Mouse (Mus musculus) embryonic facial prominence, embryonic 13.5 days (tissue): ENCODE measurements around the gene Camk2g. TPM values are rescaled to one million over a fixed set of nuclear protein-coding genes. Genes with fewer than 3 reads are reported as not detected.
A peak's percentile ranks its signal among the peaks of the same experiment; 100 is the strongest.

Experiments
- ATAC-seq: fragments of 200-750 bp; cut with Nextera tagmentation; 2 replicates; pipeline ENCODE4 v1.8.0; 2017; ENCODE audit warnings: low read depth; ENCODE audit not compliant: insufficient number of reproducible peaks, insufficient read depth, low FRiP score, low TSS enrichment
- H3K27ac ChIP-seq: fragments of 300-500 bp; sonication (generic); 2 replicates; pipeline ENCODE4 v1.5.1; 2015; ENCODE audit warnings: moderate library complexity, mild to moderate bottlenecking, inconsistent platforms
- H3K27me3 ChIP-seq: fragments of 300-500 bp; sonication (generic); 2 replicates; pipeline ENCODE4 v1.6.1; 2015; ENCODE audit warnings: mild to moderate bottlenecking, inconsistent platforms
- H3K36me3 ChIP-seq: fragments of 300-500 bp; sonication (generic); 2 replicates; pipeline ENCODE4 v1.6.1; 2015; ENCODE audit warnings: mild to moderate bottlenecking, inconsistent platforms
- H3K4me1 ChIP-seq: fragments of 300-500 bp; sonication (generic); 2 replicates; pipeline ENCODE4 v1.6.1; 2015; ENCODE audit warnings: inconsistent platforms
- H3K4me2 ChIP-seq: fragments of 300-500 bp; sonication (generic); 2 replicates; pipeline ENCODE4 v1.6.1; 2015; ENCODE audit warnings: moderate library complexity, mild to moderate bottlenecking, inconsistent platforms
- H3K4me3 ChIP-seq: fragments of 300-500 bp; sonication (generic); 2 replicates; pipeline ENCODE4 v1.5.1; 2015; ENCODE audit warnings: mild to moderate bottlenecking, inconsistent platforms
- H3K9ac ChIP-seq: fragments of 300-500 bp; sonication (generic); 2 replicates; pipeline ENCODE4 v1.6.1; 2015; ENCODE audit warnings: mild to moderate bottlenecking, inconsistent platforms
- H3K9me3 ChIP-seq: fragments of 300-500 bp; sonication (generic); 2 replicates; pipeline ENCODE4 v1.6.1; 2016; ENCODE audit warnings: inconsistent platforms
- WGBS: fragments of 180-500 bp; shearing (Covaris S2); methylation state at CpG from one replicate; pipeline ENCODE4 v1.1.7; 2015; ENCODE audit warnings: mixed read lengths; 5-methylcytosine and 5-hydroxymethylcytosine counted together
- polyA plus RNA-seq: library from polyadenylated mRNA; unstranded; fragments of >200 nt; fragmentation: Nextera tagmentation; extraction: Ambion mirVana; gene quantifications from 2 replicates; pipeline ENCODE4 v1.2.1, GENCODE M21; 2015

Camk2g gene
- polyA plus RNA-seq, 1 experiment from 2014 or later = 62.6 TPM

DNA sequence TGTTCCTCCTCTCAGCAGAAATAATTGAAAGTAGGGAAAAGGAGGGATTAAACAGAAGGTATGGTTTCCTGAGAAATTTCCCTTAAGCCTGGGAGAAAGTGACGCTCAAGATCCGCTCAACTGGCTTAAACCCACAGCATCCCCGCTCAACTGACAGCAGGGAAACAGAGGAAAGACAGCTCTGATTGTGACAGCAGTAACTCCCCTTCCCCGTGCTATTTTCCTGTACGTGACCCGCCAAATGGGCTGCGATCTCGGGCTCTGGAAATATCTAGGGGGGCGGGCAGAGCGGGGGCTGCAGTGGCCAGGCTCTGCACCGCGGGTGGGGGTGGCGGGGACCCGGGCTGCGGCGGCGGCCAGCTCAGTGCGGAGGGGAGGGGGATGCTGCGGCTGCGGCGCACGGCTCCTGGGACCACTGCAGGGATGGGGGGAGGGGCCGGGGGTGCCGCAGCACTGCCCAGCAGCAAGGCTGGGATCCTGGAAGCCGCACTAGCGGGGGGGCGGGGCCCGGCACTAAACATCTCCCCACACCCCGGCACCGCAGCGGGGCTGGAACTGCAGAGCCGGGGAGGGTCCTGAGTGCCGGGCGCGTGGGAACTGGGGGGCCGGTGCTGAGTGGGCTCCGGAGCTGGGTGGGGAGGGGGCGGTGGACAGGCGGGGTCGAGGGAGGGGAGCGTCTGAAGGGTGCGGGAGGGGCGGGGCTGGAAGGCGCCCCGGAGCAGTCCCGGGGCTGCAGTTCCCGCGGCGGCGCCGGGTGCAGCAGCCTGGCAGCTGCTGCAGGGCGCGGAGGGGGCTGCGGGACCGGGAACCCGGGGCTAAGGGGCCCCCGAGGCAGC lies 748 bp downstream of the Camk2g start:
- Histone ChIP-seq H3K9ac (peak overlapping the region; percentile 86), H3K4me3 (peak overlapping the region; percentile 79), H3K27ac (peak overlapping the region; percentile 82), H3K9me3 (no peaks in the 10 kb centered on the region), H3K27me3 (no peaks in the 10 kb centered on the region), H3K4me2 (peak overlapping the region; percentile 87), H3K4me1 (peaks cover 37% of the 10 kb centered on the region), H3K36me3 (peaks cover 35% of the 10 kb centered on the region)
- WGBS = 1% methylated on average over 42 of the region's 57 CpGs
- peak; percentile 49 for ATAC-seq

DNA sequence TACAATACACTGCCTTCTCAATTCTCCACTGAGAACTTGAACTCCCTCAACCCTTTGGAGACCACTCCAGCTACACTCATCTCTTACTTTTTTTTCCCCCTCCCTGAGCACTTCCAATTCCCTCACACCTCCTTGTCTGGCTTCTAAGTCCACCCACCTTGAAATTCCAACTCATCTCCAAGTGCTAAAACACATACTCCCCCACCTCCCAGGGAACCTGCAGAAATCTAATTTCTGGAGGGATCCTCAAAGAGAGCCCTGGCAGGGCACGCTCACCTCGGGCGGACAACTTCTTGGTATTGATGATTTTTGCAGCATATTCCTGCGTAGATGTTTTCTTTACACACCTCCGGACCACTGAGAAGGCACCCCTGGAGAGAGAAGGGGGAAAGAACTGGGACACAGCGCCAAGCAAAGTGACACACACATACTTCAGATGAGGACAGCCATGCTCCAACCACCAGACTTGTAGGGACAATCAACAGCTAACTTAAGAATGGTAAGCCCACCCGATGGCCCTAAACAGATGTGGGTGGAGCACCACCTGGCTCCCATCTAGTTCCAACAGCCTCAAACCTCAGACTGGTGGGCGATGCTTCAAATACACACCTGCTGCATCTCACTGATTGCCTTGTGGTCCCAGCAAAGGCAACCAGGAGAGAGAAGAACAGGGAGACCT lies 1.5 kb downstream of the Camk2g start:
- ATAC-seq = no peak
- H3K36me3 ChIP-seq = peaks cover 42% of the 10 kb centered on the region
- H3K9ac ChIP-seq = peak overlapping the region; percentile 86
- no peaks in the 10 kb centered on the region for H3K27me3 ChIP-seq
- peak overlapping the region; percentile 87 for H3K4me2 ChIP-seq
- H3K9me3 ChIP-seq = no peaks in the 10 kb centered on the region
- H3K4me3 ChIP-seq = peak overlapping the region; percentile 79
- H3K4me1 ChIP-seq = peaks cover 42% of the 10 kb centered on the region
- 0 out of 2 replicates have a peak overlapping the region, but pooled peaks have one; percentile 82 for H3K27ac ChIP-seq
- 68% methylated on average over 8 of the region's 8 CpGs for WGBS

DNA sequence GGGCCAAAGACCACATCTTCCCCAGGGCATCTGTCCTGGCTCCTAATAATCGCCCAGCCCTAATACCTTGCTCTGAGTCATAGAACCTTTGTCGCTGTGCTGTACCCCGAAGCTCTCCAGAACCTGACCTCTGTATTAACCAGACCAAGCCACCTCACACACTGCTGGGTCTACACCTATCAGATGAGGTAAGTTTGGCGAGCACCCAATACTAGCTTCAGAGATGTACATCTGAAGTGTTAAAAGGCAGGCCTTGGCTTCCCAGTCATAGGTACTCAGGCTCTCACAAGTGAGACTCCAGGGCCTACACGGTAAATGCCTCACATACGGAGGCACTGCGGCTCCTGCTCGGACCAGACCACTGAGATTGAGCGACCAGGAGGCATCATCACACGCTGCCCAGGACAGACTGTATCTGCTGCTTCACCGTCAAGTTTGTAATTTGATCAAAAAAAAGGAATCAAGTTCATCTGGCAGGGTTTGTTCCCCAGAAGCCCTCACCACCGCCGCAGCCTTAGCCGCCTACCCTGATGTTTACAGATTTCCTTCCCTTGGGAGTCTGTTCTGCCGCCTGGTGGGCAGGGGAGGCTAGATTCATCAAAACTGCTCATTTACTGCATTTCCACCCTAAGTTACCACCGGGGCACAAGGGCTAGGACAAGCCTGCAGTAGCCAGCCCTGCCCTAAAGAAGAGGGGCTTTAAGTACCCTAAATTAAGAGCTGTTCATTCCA lies 2.2 kb downstream of the Camk2g start:
- Histone ChIP-seq H3K9ac (0 out of 2 replicates have a peak overlapping the region, but pooled peaks have one; percentile 36), H3K36me3 (peaks cover 49% of the 10 kb centered on the region), H3K27me3 (no peaks in the 10 kb centered on the region), H3K27ac (no peak overlapping the region), H3K4me2 (peak overlapping the region; percentile 87; the same call in 1 of the 2 replicates), H3K9me3 (no peaks in the 10 kb centered on the region), H3K4me1 (peaks cover 46% of the 10 kb centered on the region), H3K4me3 (no peak overlapping the region)
- 65% methylated on average over 16 of the region's 16 CpGs for WGBS
- no peak for ATAC-seq

DNA sequence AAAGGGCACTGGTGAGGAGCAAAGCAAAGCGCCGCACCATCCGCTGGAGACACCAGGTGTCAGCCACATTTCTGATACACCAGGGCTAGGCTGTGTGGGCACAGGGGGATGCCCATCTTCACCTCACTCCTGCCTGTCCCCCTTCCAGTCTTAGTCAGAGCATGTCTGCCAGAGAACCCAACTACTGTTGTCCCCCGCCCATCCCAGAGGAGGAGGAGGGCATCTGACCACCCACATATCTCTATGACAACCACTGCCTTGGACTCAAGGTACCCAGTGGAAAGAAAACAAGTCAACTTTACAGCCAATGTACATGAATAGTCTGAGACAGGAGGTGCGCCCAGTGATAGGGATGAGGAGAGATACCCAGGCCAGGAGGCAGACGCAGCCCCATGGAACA lies 2.9 kb downstream of the Camk2g start:
- Histone ChIP-seq H3K4me2 (no peak overlapping the region), H3K27me3 (no peaks in the 10 kb centered on the region), H3K4me3 (no peak overlapping the region), H3K4me1 (peaks cover 52% of the 10 kb centered on the region), H3K9me3 (no peaks in the 10 kb centered on the region), H3K36me3 (peaks cover 56% of the 10 kb centered on the region), H3K9ac (0 out of 2 replicates have a peak overlapping the region, but pooled peaks have one; percentile 36), H3K27ac (no peak overlapping the region)
- WGBS = 95% methylated on average over 6 of the region's 6 CpGs
- ATAC-seq = no peak

DNA sequence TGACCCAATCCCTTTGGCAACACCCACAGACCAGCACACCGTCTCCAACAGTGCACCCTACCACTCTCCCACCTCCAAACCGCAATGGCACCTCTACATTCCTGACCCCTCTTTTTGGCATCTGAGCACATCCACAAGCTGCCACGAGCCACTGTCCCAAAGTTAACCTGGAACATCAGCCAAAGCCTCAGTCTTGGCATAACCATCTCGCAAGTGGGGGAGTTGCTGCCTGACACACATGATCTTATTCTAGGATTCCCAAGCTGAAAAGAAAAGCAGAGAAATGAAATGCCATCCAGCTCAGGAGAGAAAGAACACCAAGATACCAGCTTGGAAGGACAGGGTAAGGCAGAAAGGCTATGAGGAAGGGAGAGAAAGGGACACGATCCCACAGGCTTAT lies 3.4 kb downstream of the Camk2g start:
- no peaks in the 10 kb centered on the region for H3K9me3 ChIP-seq
- ATAC-seq = no peak
- H3K27me3 ChIP-seq = no peaks in the 10 kb centered on the region
- no peak overlapping the region for H3K9ac ChIP-seq
- peaks cover 62% of the 10 kb centered on the region for H3K36me3 ChIP-seq
- peaks cover 54% of the 10 kb centered on the region for H3K4me1 ChIP-seq
- no peak overlapping the region for H3K4me2 ChIP-seq
- H3K4me3 ChIP-seq = no peak overlapping the region
- no peak overlapping the region for H3K27ac ChIP-seq
- 93% methylated on average over 5 of the region's 5 CpGs for WGBS

DNA sequence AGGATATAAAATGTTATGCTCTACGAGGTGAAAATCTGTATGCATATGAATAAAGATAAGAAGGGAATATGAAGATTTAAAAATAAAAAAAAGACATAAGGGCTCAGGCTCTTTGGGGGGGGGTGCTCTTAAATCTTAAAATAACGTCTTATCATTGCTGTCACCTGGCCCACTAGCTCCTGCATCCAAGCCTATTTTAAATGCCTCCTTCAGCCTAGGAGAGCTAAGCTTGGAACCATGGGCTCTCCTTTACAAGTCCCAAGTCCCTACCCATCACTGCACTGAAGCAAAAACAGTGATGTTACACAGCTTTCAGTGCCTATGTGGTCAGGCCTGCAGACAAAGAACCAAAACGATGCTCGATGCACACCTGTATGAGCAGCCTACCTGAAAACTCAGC lies 4.3 kb downstream of the Camk2g start:
- WGBS = 89% methylated on average over 4 of the region's 4 CpGs
- H3K4me2 ChIP-seq = no peak overlapping the region
- H3K4me3 ChIP-seq = no peak overlapping the region
- no peaks in the 10 kb centered on the region for H3K27me3 ChIP-seq
- H3K36me3 ChIP-seq = peaks cover 70% of the 10 kb centered on the region
- H3K9me3 ChIP-seq = no peaks in the 10 kb centered on the region
- ATAC-seq = no peak
- H3K27ac ChIP-seq = no peak overlapping the region
- peaks cover 48% of the 10 kb centered on the region for H3K4me1 ChIP-seq
- H3K9ac ChIP-seq = no peak overlapping the region

DNA sequence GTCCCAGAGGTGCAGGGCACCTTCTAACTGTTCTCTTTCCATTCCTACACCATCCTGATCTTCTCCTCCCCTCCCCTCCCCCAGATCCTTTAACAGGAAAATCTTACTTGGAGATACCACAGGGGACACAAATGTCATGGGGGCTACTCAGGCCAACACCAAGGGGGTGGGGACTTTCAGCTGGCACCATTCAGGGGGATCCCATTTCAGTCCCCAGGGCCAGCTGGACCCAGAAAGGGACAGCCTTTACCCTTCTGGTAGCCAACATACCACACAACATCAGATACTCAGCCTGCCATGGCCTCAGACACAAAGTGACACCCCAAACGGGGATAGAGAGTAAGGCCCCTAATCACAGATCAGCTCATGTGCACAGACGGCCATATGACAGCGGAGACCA lies 5.7 kb downstream of the Camk2g start:
- Histone ChIP-seq H3K36me3 (peaks cover 84% of the 10 kb centered on the region), H3K27ac (no peak overlapping the region), H3K9ac (0 out of 2 replicates have a peak overlapping the region, but pooled peaks have one; percentile 16), H3K4me3 (no peak overlapping the region), H3K4me1 (peaks cover 48% of the 10 kb centered on the region), H3K4me2 (no peak overlapping the region), H3K9me3 (no peaks in the 10 kb centered on the region), H3K27me3 (no peaks in the 10 kb centered on the region)
- WGBS = 78% methylated on average over 3 of the region's 3 CpGs
- ATAC-seq = no peak

DNA sequence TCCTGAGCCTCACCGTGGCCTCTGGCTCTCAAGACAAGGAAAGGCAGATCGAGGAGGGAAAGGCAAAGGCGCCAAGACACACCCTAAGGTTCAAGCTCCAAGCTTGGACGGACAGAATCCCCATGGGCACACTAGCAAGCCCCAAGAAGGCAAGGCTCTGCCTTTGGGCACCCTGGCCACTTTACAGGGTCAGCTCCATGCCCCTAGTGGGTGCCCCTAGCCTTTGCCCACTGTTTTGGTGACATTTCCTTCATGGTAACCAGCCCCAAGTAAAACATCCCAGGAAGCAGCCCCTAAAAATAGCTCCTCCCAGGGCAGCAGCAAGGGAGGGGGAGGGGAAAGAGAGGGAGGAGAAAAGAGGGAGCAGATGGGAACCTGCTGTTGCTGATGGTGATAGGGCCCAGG lies 7.3 kb downstream of the Camk2g start:
- Histone ChIP-seq H3K27ac (no peak overlapping the region), H3K27me3 (no peaks in the 10 kb centered on the region), H3K9me3 (no peaks in the 10 kb centered on the region), H3K4me3 (no peak overlapping the region), H3K4me2 (no peak overlapping the region), H3K36me3 (peaks cover 98% of the 10 kb centered on the region), H3K4me1 (peaks cover 33% of the 10 kb centered on the region), H3K9ac (no peak overlapping the region)
- ATAC-seq = no peak
- whole genome bisulfite sequencing = 77% methylated on average over 4 of the region's 4 CpGs

DNA sequence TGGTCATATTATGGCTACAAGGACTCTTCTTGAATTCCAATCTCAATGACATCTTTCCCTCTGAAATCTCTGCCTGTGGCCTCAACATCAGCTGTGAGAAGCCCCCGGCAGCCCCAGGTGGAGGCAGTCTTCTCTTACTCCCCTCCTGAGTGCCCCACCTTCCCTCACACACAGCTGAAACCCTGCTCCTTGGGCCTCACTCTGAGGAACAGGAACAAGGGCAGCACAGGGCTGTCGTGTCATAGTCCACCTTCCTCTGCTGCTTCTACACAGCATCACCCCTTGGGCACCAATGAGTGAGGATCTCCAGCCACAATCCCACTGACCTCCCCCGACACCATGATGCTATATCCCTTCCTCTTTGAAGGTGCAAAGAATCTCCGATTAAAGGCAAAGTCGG lies 7.9 kb downstream of the Camk2g start:
- Histone ChIP-seq H3K9ac (no peak overlapping the region), H3K4me3 (no peak overlapping the region), H3K4me1 (peaks cover 27% of the 10 kb centered on the region), H3K36me3 (peaks cover 98% of the 10 kb centered on the region), H3K27me3 (no peaks in the 10 kb centered on the region), H3K27ac (no peak overlapping the region), H3K9me3 (no peaks in the 10 kb centered on the region), H3K4me2 (no peak overlapping the region)
- WGBS = 83% methylated on average over 5 of the region's 5 CpGs
- no peak for ATAC-seq

DNA sequence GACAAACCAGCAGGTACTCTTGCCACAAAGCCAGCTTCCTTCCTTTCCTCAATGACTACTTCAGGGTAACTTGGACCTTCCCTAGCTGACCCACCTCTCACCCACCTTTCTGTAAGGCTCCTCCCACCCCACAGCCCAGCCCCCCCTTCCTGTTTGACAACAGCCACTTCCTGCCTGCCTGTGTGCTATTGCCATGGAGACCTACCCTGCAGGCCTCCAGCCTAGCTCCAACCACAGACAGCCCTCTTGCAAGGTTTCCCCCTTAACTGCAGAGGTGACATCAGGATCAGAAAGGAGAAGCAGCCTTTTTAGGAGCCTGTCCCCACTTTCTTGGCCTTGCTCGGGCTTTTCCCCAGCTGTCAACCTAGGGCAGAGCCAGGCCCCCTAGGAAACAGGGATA lies 8.7 kb downstream of the Camk2g start:
- H3K9me3 ChIP-seq = no peaks in the 10 kb centered on the region
- H3K4me1 ChIP-seq = peaks cover 25% of the 10 kb centered on the region
- H3K27ac ChIP-seq = no peak overlapping the region
- WGBS = 46% methylated on average over 1 of the region's 1 CpGs
- no peak overlapping the region for H3K4me2 ChIP-seq
- ATAC-seq = 0 out of 2 replicates have a peak, but pooled peaks have one; percentile 39
- peaks cover 96% of the 10 kb centered on the region for H3K36me3 ChIP-seq
- H3K9ac ChIP-seq = no peak overlapping the region; the same call in 1 of the 2 replicates
- H3K27me3 ChIP-seq = no peaks in the 10 kb centered on the region
- no peak overlapping the region for H3K4me3 ChIP-seq

DNA sequence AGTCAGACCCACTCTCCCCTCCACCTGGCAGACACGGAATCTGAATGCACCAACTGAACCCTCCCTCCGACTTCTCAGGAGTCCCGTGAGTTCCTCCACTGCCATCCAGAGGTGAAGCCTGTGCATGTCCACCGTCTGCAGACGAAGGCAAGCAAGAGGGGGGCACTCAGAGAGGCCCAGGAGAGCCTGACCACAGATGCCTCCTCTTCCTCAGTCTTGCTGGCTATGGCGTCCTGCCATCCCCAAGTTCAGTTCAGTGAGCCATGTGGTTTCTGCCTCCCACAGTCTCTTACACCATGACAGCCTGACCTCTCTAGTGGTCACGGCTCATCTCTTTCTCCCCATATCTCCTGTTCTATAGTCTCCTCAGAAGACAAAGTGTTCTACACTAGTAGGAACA lies 9.2 kb downstream of the Camk2g start:
- ATAC-seq = no peak
- no peak overlapping the region for H3K27ac ChIP-seq
- peaks cover 91% of the 10 kb centered on the region for H3K36me3 ChIP-seq
- no peaks in the 10 kb centered on the region for H3K27me3 ChIP-seq
- H3K4me1 ChIP-seq = peaks cover 25% of the 10 kb centered on the region
- WGBS = 78% methylated on average over 7 of the region's 7 CpGs
- no peak overlapping the region for H3K4me2 ChIP-seq
- H3K4me3 ChIP-seq = no peak overlapping the region
- no peaks in the 10 kb centered on the region for H3K9me3 ChIP-seq
- H3K9ac ChIP-seq = no peak overlapping the region
